Comparison of ENCODE assay signal across 8 mouse cellular contexts in genomic region chr11:53430300-53430669, GRCm38 (mm10). TPM values are rescaled to one million over a fixed set of nuclear protein-coding genes. Genes with fewer than 3 reads are reported as not detected.
DNase-seq lines count a peak whose midpoint lies in the region; ATAC-seq and TF ChIP-seq lines count a peak whose summit lies in the region.

No protein-coding gene starts in this region.

- H3K4me3 ChIP-seq in thymus, adult 2 months (ENCODE audit: control insufficient read depth, insufficient read depth, low read length): peak overlapping the region; percentile 63
- peak overlapping the region; percentile 67 for H3K4me3 ChIP-seq in intestine, postnatal 0 days (ENCODE audit: low read depth, low read length)
- H3K4me3 ChIP-seq in myocyte: peak overlapping the region; percentile 86

- peak overlapping the region; percentile 79 for H3K9ac ChIP-seq in intestine, postnatal 0 days (ENCODE audit: low read depth, low read length)

- under 1% methylated on average over 34 of the region's 34 CpGs for WGBS in thymus, adult 2 months
- WGBS in intestine, postnatal 0 days: under 1% methylated on average over 34 of the region's 34 CpGs

- DNase-seq in embryo, embryonic 10.5 days (ENCODE audit: low spot score): peak; percentile 44
- DNase-seq in embryo, embryonic 11 days: no peak
- DNase-seq in thymus, adult 2 months: no peak
- no peak for DNase-seq in thymus, postnatal 25 days
- DNase-seq in gastrocnemius, postnatal 10 days: no peak
- no peak for DNase-seq in left cerebral cortex, postnatal 25 days (ENCODE audit: low spot score in 2 of 2)

- intact Hi-C loops in left cerebral cortex, postnatal 25 days (cut with DNase I): no loop called here

- ATAC-seq in intestine, postnatal 0 days: peak; percentile 53

- H3K79me2 ChIP-seq in myocyte (ENCODE audit: control insufficient read depth, insufficient read depth): peaks cover 19% of the 10 kb centered on the region

- peak overlapping the region; percentile 4 for H3K27ac ChIP-seq in thymus, adult 2 months (ENCODE audit: control insufficient read depth, insufficient read depth, low read length)
- peak overlapping the region; percentile 95 for H3K27ac ChIP-seq in intestine, postnatal 0 days (ENCODE audit: low read depth, low read length)

- H3ac ChIP-seq in myocyte (ENCODE audit: control insufficient read depth, insufficient read length): peak overlapping the region; percentile 97

- TF ChIP-seq CTCF in thymus, adult 2 months (IDR thresholded peaks at IDR 0.05; ENCODE audit: borderline replicate concordance, control insufficient read depth, extremely low read depth, insufficient read depth, low read length, poor library complexity): 0 out of 2 replicates have a peak, but pooled peaks have one; percentile 50
- TF ChIP-seq CTCF in intestine, postnatal 0 days (IDR thresholded peaks at IDR 0.05; ENCODE audit: low read depth): no peak

- TF ChIP-seq POLR2A in thymus, adult 2 months (IDR thresholded peaks at IDR 0.05; ENCODE audit: control insufficient read depth, extremely low read depth, insufficient read depth, low read length, poor library complexity): no peak
- no peak for TF ChIP-seq POLR2A in myocyte (IDR thresholded peaks at IDR 0.05; ENCODE audit: insufficient read length, low read depth)

- peak overlapping the region; percentile 76 for H3K4me2 ChIP-seq in intestine, postnatal 0 days (replicated peaks; ENCODE audit: low read depth)
- H3K4me2 ChIP-seq in myocyte (ENCODE audit: low read depth): peak overlapping the region; percentile 99

- H3K4me1 ChIP-seq in thymus, adult 2 months (replicated peaks; ENCODE audit: control insufficient read depth, insufficient read depth, low read length): peaks cover 13% of the 10 kb centered on the region
- H3K4me1 ChIP-seq in intestine, postnatal 0 days (replicated peaks; ENCODE audit: control insufficient read depth, insufficient read depth, low read length): peaks cover 8% of the 10 kb centered on the region; the same call in 1 of the 2 replicates

- no peaks in the 10 kb centered on the region for H3K27me3 ChIP-seq in thymus, adult 2 months (ENCODE audit: control insufficient read depth, insufficient read depth, low read length)
- H3K27me3 ChIP-seq in intestine, postnatal 0 days (replicated peaks; ENCODE audit: control insufficient read depth, insufficient read depth, low read length): no peaks in the 10 kb centered on the region
- H3K27me3 ChIP-seq in myocyte (ENCODE audit: control insufficient read depth, insufficient read depth, insufficient read length): no peaks in the 10 kb centered on the region

- no peaks in the 10 kb centered on the region for H3K9me3 ChIP-seq in intestine, postnatal 0 days (ENCODE audit: control insufficient read depth)

- no peaks in the 10 kb centered on the region for H3K36me3 ChIP-seq in thymus, adult 2 months (ENCODE audit: control insufficient read depth, insufficient read depth, low read length)
- peaks cover 18% of the 10 kb centered on the region for H3K36me3 ChIP-seq in intestine, postnatal 0 days (ENCODE audit: control insufficient read depth, insufficient read depth)
- H3K36me3 ChIP-seq in myocyte (ENCODE audit: control insufficient read depth, insufficient read depth): peaks cover 14% of the 10 kb centered on the region

TF ChIP-seq in myocyte, 11 proteins besides CTCF, POLR2A, EP300 and RAD21:
- peak; percentile 88 for TF ChIP-seq CEBPB (IDR thresholded peaks at IDR 0.05; ENCODE audit: insufficient read depth, poor library complexity, severe bottlenecking)
- TF ChIP-seq MYOG (IDR thresholded peaks at IDR 0.05; ENCODE audit: control insufficient read depth in 1 of 3, insufficient read depth in 1 of 3, insufficient read length in 2 of 3, low read depth in 2 of 3): no peak
TF ChIP-seq in myocyte: peak in this region for 1.

RNA-seq across cellular contexts. Expression of gene Uqcrq, which starts 0.3 kb away (rescaled TPM):
- polyA plus RNA-seq in thymus, adult 2 months (2012; rRNA removed): 407 and 566 TPM in 2 replicates
- polyA plus RNA-seq in intestine, postnatal 0 days (2015; fragmentation: Nextera tagmentation; extraction: Ambion mirVana): 2,040 and 2,166 TPM in 2 replicates
- polyA plus RNA-seq in myocyte (2012; fragmentation: generic; extraction: Trizol): 1,153 TPM
- 100 to 1,000 TPM; 882 to 991 TPM for total RNA-seq in gastrocnemius, postnatal 10 days (2021)
- 100 to 1,000 TPM; 488 to 504 TPM for total RNA-seq in left cerebral cortex, postnatal 25 days (2021)

RNA-seq across cellular contexts. Expression of gene Gdf9, which starts 0.5 kb away (rescaled TPM):
- polyA plus RNA-seq in thymus, adult 2 months (2012; rRNA removed): 0.91 and 1.5 TPM in 2 replicates
- polyA plus RNA-seq in intestine, postnatal 0 days (2015; fragmentation: Nextera tagmentation; extraction: Ambion mirVana): 5.5 and 5.6 TPM in 2 replicates
- polyA plus RNA-seq in myocyte (2012; fragmentation: generic; extraction: Trizol): 3.7 TPM
- total RNA-seq in gastrocnemius, postnatal 10 days (2021): under 1 TPM; 0.81 to 0.87 TPM
- total RNA-seq in left cerebral cortex, postnatal 25 days (2021): 1 to 10 TPM in 1 of 2 experiments, under 1 TPM in 1; 0.41 to 1.2 TPM

RNA-seq across cellular contexts. Expression of gene Leap2, which starts 7.3 kb away (rescaled TPM):
- polyA plus RNA-seq in thymus, adult 2 months (2012; rRNA removed): not detected in 2 replicates
- 1,325 and 1,459 TPM in 2 replicates for polyA plus RNA-seq in intestine, postnatal 0 days (2015; fragmentation: Nextera tagmentation; extraction: Ambion mirVana)
- not detected for polyA plus RNA-seq in myocyte (2012; fragmentation: generic; extraction: Trizol)
- not detected for total RNA-seq in gastrocnemius, postnatal 10 days (2021)
- not detected for total RNA-seq in left cerebral cortex, postnatal 25 days (2021)

RNA-seq across cellular contexts. Expression of gene Gm10447, which starts 26.6 kb away (rescaled TPM):
- 0.08 TPM in 1 of 2 replicates, not detected in the other for polyA plus RNA-seq in thymus, adult 2 months (2012; rRNA removed)
- 0.12 and 0.23 TPM in 2 replicates for polyA plus RNA-seq in intestine, postnatal 0 days (2015; fragmentation: Nextera tagmentation; extraction: Ambion mirVana)
- 0.02 TPM for polyA plus RNA-seq in myocyte (2012; fragmentation: generic; extraction: Trizol)
- total RNA-seq in gastrocnemius, postnatal 10 days (2021): not detected
- under 1 TPM; 0.32 to 0.34 TPM for total RNA-seq in left cerebral cortex, postnatal 25 days (2021)

RNA-seq across cellular contexts. Expression of gene Shroom1, which starts 26.7 kb away (rescaled TPM):
- 0.70 and 0.75 TPM in 2 replicates for polyA plus RNA-seq in thymus, adult 2 months (2012; rRNA removed)
- 3.0 and 3.7 TPM in 2 replicates for polyA plus RNA-seq in intestine, postnatal 0 days (2015; fragmentation: Nextera tagmentation; extraction: Ambion mirVana)
- polyA plus RNA-seq in myocyte (2012; fragmentation: generic; extraction: Trizol): 0.88 TPM
- total RNA-seq in gastrocnemius, postnatal 10 days (2021): under 1 TPM; 0.45 to 0.54 TPM
- total RNA-seq in left cerebral cortex, postnatal 25 days (2021): 1 to 10 TPM; 4.0 to 4.5 TPM

Comparison
In these comparisons a context has a peak if more than half of its experiments do, and no peak if none do; other contexts are left out.
1. RNA of gene Leap2, which starts 7.3 kb away (polyA plus RNA-seq): 1,325 to 1,459 TPM in intestine, postnatal 0 days; not detected in thymus, adult 2 months and not detected in myocyte (single experiment); every median in the first group is over 1,000 times any median in the second.
2. Peak in every context shown above with its lines, with median percentiles within 50 percentile points of each other: H3K4me3 ChIP-seq.